Mouse (Mus musculus): ENCODE measurements around the gene Slc37a1. TPM values are rescaled to one million over a fixed set of nuclear protein-coding genes. Genes with fewer than 3 reads are reported as not detected.

Slc37a1 gene
- polyA plus RNA-seq, 1 experiment from 2014 or later, result 16.5 TPM

DNA sequence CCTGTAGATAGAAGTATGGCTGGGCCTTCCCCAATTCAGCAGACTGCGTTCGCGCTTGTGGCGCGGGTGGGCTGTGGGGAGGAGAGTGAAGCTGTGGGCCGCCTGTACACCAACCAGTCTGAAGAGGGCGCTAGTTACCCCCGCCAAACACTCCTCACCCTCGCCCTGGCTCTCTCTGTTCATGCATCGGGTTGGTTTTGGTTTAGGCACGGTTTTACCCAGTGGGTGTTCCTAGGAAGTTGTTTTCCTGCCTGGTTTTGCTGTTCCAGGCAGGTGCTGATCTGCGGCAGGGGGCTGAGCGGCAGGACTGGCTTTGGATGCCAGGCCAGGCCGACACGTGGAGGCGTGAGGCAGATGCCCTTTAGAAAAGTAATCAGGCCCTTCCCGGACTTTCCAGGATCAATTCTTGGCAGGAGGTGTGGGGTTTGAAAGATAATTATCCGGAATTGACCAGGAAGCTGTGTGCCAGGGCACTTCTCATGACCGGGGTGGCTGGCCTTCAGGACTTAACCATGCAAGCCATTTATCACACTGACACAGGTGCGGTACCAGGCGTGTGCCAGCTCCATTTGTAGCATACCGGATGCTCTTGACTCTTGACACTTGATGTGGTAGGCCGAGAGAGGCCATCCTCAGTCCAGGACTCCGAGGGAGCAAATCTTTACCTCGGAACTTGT is 8.8 kb downstream of the Slc37a1 start:
- no peaks in the 10 kb centered on the region for H3K27me3 ChIP-seq (replicated peaks; ENCODE audit: control insufficient read depth, insufficient read depth, low read length)
- 43% methylated on average over 25 of the region's 25 CpGs for WGBS
- peak; percentile 23; the same call in 1 of the 2 replicates for ATAC-seq
- TF ChIP-seq CTCF (IDR thresholded peaks at IDR 0.05; ENCODE audit: low read depth), result peak; percentile 71
- H3K4me1 ChIP-seq (replicated peaks; ENCODE audit: control insufficient read depth, insufficient read depth, low read length), result no peaks in the 10 kb centered on the region
- H3K9ac ChIP-seq (ENCODE audit: low read depth, low read length), result no peak overlapping the region
- H3K4me3 ChIP-seq (ENCODE audit: low read depth, low read length), result peak overlapping the region; percentile 60
- H3K27ac ChIP-seq (ENCODE audit: low read depth, low read length), result peak overlapping the region; percentile 83
- no peaks in the 10 kb centered on the region for H3K36me3 ChIP-seq (ENCODE audit: control insufficient read depth, insufficient read depth)
- H3K9me3 ChIP-seq (ENCODE audit: control insufficient read depth), result no peaks in the 10 kb centered on the region
- peak overlapping the region; percentile 93 for H3K4me2 ChIP-seq (replicated peaks; ENCODE audit: low read depth)

GRCm38 (mm10) chr17:31295892-31296781 is 9.5 kb downstream of the Slc37a1 start:
- peak; percentile 70 for ATAC-seq
- WGBS, result under 1% methylated on average over 65 of the region's 68 CpGs

GRCm38 (mm10) chr17:31297521-31297939 is 10.9 kb downstream of the Slc37a1 start:
- TF ChIP-seq CTCF (IDR thresholded peaks at IDR 0.05; ENCODE audit: low read depth), result peak; percentile 42
- Histone ChIP-seq H3K9ac (ENCODE audit: low read depth, low read length) (peak overlapping the region; percentile 64; the same call in 1 of the 2 replicates), H3K4me1 (replicated peaks; ENCODE audit: control insufficient read depth, insufficient read depth, low read length) (no peaks in the 10 kb centered on the region), H3K4me3 (ENCODE audit: low read depth, low read length) (peak overlapping the region; percentile 60), H3K36me3 (ENCODE audit: control insufficient read depth, insufficient read depth) (peaks cover 5% of the 10 kb centered on the region; the same call in 1 of the 2 replicates), H3K27me3 (replicated peaks; ENCODE audit: control insufficient read depth, insufficient read depth, low read length) (no peaks in the 10 kb centered on the region), H3K27ac (ENCODE audit: low read depth, low read length) (0 out of 2 replicates have a peak overlapping the region, but pooled peaks have one; percentile 83), H3K9me3 (ENCODE audit: control insufficient read depth) (no peaks in the 10 kb centered on the region), H3K4me2 (replicated peaks; ENCODE audit: low read depth) (peak overlapping the region; percentile 93)
- under 1% methylated on average over 7 of the region's 7 CpGs for WGBS
- ATAC-seq, result peak; percentile 39

More at GRCm38 (mm10) chr17:31295892-31296781, 9.5 kb downstream of the Slc37a1 start:
- peaks cover under 1% of the 10 kb centered on the region; the same call in 1 of the 2 replicates for H3K36me3 ChIP-seq (ENCODE audit: control insufficient read depth, insufficient read depth)
- peak overlapping the region; percentile 83 for H3K27ac ChIP-seq (ENCODE audit: low read depth, low read length)
- H3K9me3 ChIP-seq (ENCODE audit: control insufficient read depth), result no peaks in the 10 kb centered on the region
- H3K4me1 ChIP-seq (replicated peaks; ENCODE audit: control insufficient read depth, insufficient read depth, low read length), result no peaks in the 10 kb centered on the region
- no peaks in the 10 kb centered on the region for H3K27me3 ChIP-seq (replicated peaks; ENCODE audit: control insufficient read depth, insufficient read depth, low read length)
- H3K4me3 ChIP-seq (ENCODE audit: low read depth, low read length), result peak overlapping the region; percentile 60
- peak overlapping the region; percentile 64 for H3K9ac ChIP-seq (ENCODE audit: low read depth, low read length)
- peak; percentile 16 for TF ChIP-seq CTCF (IDR thresholded peaks at IDR 0.05; ENCODE audit: low read depth)
- H3K4me2 ChIP-seq (replicated peaks; ENCODE audit: low read depth), result peak overlapping the region; percentile 93

- Histone ChIP-seq H3K27ac (ENCODE audit: low read depth, low read length) (no peak overlapping the region), H3K9me3 (ENCODE audit: control insufficient read depth) (no peaks in the 10 kb centered on the region), H3K4me3 (ENCODE audit: low read depth, low read length) (no peak overlapping the region), H3K9ac (ENCODE audit: low read depth, low read length) (no peak overlapping the region), H3K27me3 (replicated peaks; ENCODE audit: control insufficient read depth, insufficient read depth, low read length) (no peaks in the 10 kb centered on the region), H3K36me3 (ENCODE audit: control insufficient read depth, insufficient read depth) (peaks cover 5% of the 10 kb centered on the region; the same call in 1 of the 2 replicates), H3K4me2 (replicated peaks; ENCODE audit: low read depth) (no peak overlapping the region), H3K4me1 (replicated peaks; ENCODE audit: control insufficient read depth, insufficient read depth, low read length) (no peaks in the 10 kb centered on the region)
- no peak for TF ChIP-seq CTCF (IDR thresholded peaks at IDR 0.05; ENCODE audit: low read depth)
- 91% methylated on average over 6 of the region's 6 CpGs for WGBS
- ATAC-seq, result no peak
These were observed 12.0 kb downstream of the Slc37a1 start for GRCm38 (mm10) chr17:31298419-31299209.

- no peak overlapping the region for H3K4me3 ChIP-seq (ENCODE audit: low read depth, low read length)
- ATAC-seq, result no peak
- H3K36me3 ChIP-seq (ENCODE audit: control insufficient read depth, insufficient read depth), result peaks cover 5% of the 10 kb centered on the region; the same call in 1 of the 2 replicates
- H3K9me3 ChIP-seq (ENCODE audit: control insufficient read depth), result no peaks in the 10 kb centered on the region
- no peaks in the 10 kb centered on the region for H3K27me3 ChIP-seq (replicated peaks; ENCODE audit: control insufficient read depth, insufficient read depth, low read length)
- H3K27ac ChIP-seq (ENCODE audit: low read depth, low read length), result no peak overlapping the region
- peaks cover 6% of the 10 kb centered on the region; the same call in 1 of the 2 replicates for H3K4me1 ChIP-seq (replicated peaks; ENCODE audit: control insufficient read depth, insufficient read depth, low read length)
- H3K9ac ChIP-seq (ENCODE audit: low read depth, low read length), result no peak overlapping the region
- no peak for TF ChIP-seq CTCF (IDR thresholded peaks at IDR 0.05; ENCODE audit: low read depth)
- WGBS, result 66% methylated on average over 4 of the region's 4 CpGs
- no peak overlapping the region for H3K4me2 ChIP-seq (replicated peaks; ENCODE audit: low read depth)
These were observed 13.4 kb downstream of the Slc37a1 start for GRCm38 (mm10) chr17:31299981-31300380.

Measured in intestine, postnatal 0 days (tissue).